Mouse (Mus musculus) midbrain, embryonic 15.5 days (tissue): ENCODE results near the gene Atf6. TPM values are rescaled to one million over a fixed set of nuclear protein-coding genes. Genes with fewer than 3 reads are reported as not detected.

Experiments used
- ATAC-seq: fragments of 200-750 bp; cut with Nextera tagmentation; replicated peaks from 2 replicates; pipeline ENCODE4 v1.8.0; 2017; ENCODE audit warnings: moderate TSS enrichment
- H3K27ac ChIP-seq: fragments of 300-500 bp; sonication (generic); 2 replicates; pipeline ENCODE4 v1.5.1; 2015; ENCODE audit warnings: mild to moderate bottlenecking, inconsistent platforms
- H3K27me3 ChIP-seq: fragments of 300-500 bp; sonication (generic); replicated peaks from 2 replicates; pipeline ENCODE4 v1.6.1; 2015; ENCODE audit warnings: inconsistent platforms
- H3K36me3 ChIP-seq: fragments of 300-500 bp; sonication (generic); replicated peaks from 2 replicates; pipeline ENCODE4 v1.6.1; 2015; ENCODE audit warnings: inconsistent platforms
- H3K4me1 ChIP-seq: fragments of 300-500 bp; sonication (generic); 2 replicates; pipeline ENCODE4 v1.6.1; 2015; ENCODE audit warnings: inconsistent platforms
- H3K4me2 ChIP-seq: fragments of 300-500 bp; sonication (generic); 2 replicates; pipeline ENCODE4 v1.6.1; 2015; ENCODE audit warnings: inconsistent platforms, mild to moderate bottlenecking, moderate library complexity
- H3K4me3 ChIP-seq: fragments of 300-500 bp; sonication (generic); 2 replicates; pipeline ENCODE4 v1.5.1; 2015; ENCODE audit warnings: mild to moderate bottlenecking, inconsistent platforms
- H3K9ac ChIP-seq: fragments of 300-500 bp; sonication (generic); 2 replicates; pipeline ENCODE4 v1.6.1; 2015; ENCODE audit warnings: mild to moderate bottlenecking, inconsistent platforms
- H3K9me3 ChIP-seq: fragments of 300-500 bp; sonication (generic); 2 replicates; pipeline ENCODE4 v1.6.1; 2016; ENCODE audit warnings: inconsistent platforms
- WGBS: fragments of 180-500 bp; shearing (Covaris S2); methylation state at CpG from one replicate; pipeline ENCODE4 v1.1.7; 2015; ENCODE audit warnings: mixed read lengths; 5-methylcytosine and 5-hydroxymethylcytosine counted together
- polyA plus RNA-seq: library from polyadenylated mRNA; unstranded; fragments of >200 nt; fragmentation: Nextera tagmentation; extraction: Ambion mirVana; gene quantifications from 2 replicates; pipeline ENCODE4 v1.2.1, GENCODE M21; 2015

Gene Atf6
- polyA plus RNA-seq, 1 experiment from 2014 or later = 8.3 TPM

- Histone ChIP-seq H3K4me1 (no peaks in the 10 kb centered on the region), H3K27ac (no peak overlapping the region), H3K9me3 (no peaks in the 10 kb centered on the region), H3K9ac (no peak overlapping the region), H3K4me2 (no peak overlapping the region), H3K4me3 (no peak overlapping the region), H3K27me3 (no peaks in the 10 kb centered on the region), H3K36me3 (no peaks in the 10 kb centered on the region)
- 67% methylated on average over 1 of the region's 1 CpGs for WGBS
- ATAC-seq = no peak
These were observed 93.1 kb downstream of the Atf6 start for GRCm38 (mm10) chr1:170774431-170774830.

DNA sequence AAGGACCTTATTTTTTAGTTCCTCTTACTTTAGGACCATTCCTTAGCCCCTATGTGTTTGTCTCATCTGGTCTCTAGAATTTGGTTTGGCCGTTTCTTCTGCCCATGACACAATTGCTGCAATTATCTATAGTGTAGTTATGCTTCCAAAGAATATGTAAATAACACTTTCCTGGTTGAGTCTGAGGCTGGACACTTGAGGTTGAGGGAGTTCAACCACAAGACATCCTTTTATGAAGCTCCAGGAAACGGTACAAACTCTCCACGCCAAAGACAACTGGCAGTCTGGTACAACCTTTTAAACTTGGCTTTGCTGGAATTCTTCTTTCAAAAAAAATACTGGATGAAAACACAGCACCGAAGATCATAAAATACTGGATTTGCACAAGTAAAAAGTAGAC is 94.1 kb downstream of the Atf6 start:
- no peak overlapping the region for H3K4me2 ChIP-seq
- H3K36me3 ChIP-seq = no peaks in the 10 kb centered on the region
- no peaks in the 10 kb centered on the region for H3K9me3 ChIP-seq
- no peak overlapping the region for H3K9ac ChIP-seq
- no peak for ATAC-seq
- H3K4me3 ChIP-seq = no peak overlapping the region
- WGBS = 89% methylated on average over 4 of the region's 4 CpGs
- H3K27me3 ChIP-seq = no peaks in the 10 kb centered on the region
- no peaks in the 10 kb centered on the region for H3K4me1 ChIP-seq
- no peak overlapping the region for H3K27ac ChIP-seq

- Histone ChIP-seq H3K9ac (no peak overlapping the region), H3K4me1 (no peaks in the 10 kb centered on the region), H3K36me3 (no peaks in the 10 kb centered on the region), H3K4me2 (no peak overlapping the region), H3K27ac (no peak overlapping the region), H3K4me3 (no peak overlapping the region), H3K27me3 (no peaks in the 10 kb centered on the region), H3K9me3 (no peaks in the 10 kb centered on the region)
- ATAC-seq = no peak
- WGBS = 76% methylated on average over 25 of the region's 25 CpGs
These were observed 96.1 kb downstream of the Atf6 start for GRCm38 (mm10) chr1:170771437-170772003.

DNA sequence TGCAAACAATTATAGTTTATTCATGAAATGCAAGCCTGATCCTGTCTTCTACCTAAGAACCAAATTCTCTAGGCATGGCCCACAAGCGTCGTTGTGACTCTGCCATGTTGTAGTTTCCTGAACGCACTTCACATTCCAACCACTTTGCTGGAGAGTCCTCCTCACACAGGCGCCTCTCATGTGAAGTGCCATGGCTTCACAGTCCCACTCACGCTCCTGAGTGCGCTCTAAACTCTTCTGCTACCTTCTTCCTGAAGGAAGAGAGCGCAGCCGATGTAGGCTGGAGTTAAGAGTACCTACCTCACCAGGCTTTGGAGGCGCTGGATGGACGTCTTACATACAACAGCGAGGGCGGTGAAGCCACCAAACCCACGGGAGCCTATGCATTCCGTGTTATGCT is 96.9 kb downstream of the Atf6 start:
- 91% methylated on average over 14 of the region's 14 CpGs for WGBS
- Histone ChIP-seq H3K9ac (no peak overlapping the region), H3K27me3 (no peaks in the 10 kb centered on the region), H3K4me1 (no peaks in the 10 kb centered on the region), H3K9me3 (no peaks in the 10 kb centered on the region), H3K4me3 (no peak overlapping the region), H3K36me3 (no peaks in the 10 kb centered on the region), H3K4me2 (no peak overlapping the region), H3K27ac (no peak overlapping the region)
- ATAC-seq = no peak

DNA sequence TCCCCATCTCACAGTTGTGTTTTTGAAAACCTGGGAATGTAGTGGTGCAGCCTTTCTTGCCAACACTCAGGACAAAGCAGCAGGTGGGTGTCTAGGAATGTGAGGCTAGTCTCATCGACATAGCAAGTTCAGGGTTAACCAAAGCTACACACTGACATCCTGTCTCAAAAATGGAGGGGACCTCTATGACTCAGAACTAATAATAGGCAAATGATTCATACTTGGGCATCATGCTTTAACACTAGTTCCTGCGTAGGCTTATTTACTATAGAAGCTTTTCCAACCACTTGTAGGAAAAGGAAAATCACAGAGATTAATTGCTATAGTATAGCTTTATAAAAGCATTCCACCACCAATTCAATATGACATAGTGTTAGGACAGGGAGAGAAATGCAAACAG is 100.6 kb downstream of the Atf6 start:
- no peaks in the 10 kb centered on the region for H3K27me3 ChIP-seq
- ATAC-seq = no peak
- H3K36me3 ChIP-seq = no peaks in the 10 kb centered on the region
- H3K9ac ChIP-seq = no peak overlapping the region
- 68% methylated on average over 2 of the region's 2 CpGs for WGBS
- no peaks in the 10 kb centered on the region for H3K4me1 ChIP-seq
- H3K4me3 ChIP-seq = no peak overlapping the region
- no peak overlapping the region for H3K4me2 ChIP-seq
- H3K27ac ChIP-seq = no peak overlapping the region
- no peaks in the 10 kb centered on the region for H3K9me3 ChIP-seq

GRCm38 (mm10) chr1:170764798-170765197 is 102.8 kb downstream of the Atf6 start:
- H3K4me1 ChIP-seq = no peaks in the 10 kb centered on the region
- no peak overlapping the region for H3K4me3 ChIP-seq
- no peaks in the 10 kb centered on the region for H3K27me3 ChIP-seq
- no peaks in the 10 kb centered on the region for H3K9me3 ChIP-seq
- H3K27ac ChIP-seq = no peak overlapping the region
- ATAC-seq = no peak
- no peak overlapping the region for H3K4me2 ChIP-seq
- H3K36me3 ChIP-seq = no peaks in the 10 kb centered on the region
- H3K9ac ChIP-seq = no peak overlapping the region
- WGBS = 90% methylated on average over 1 of the region's 1 CpGs

DNA sequence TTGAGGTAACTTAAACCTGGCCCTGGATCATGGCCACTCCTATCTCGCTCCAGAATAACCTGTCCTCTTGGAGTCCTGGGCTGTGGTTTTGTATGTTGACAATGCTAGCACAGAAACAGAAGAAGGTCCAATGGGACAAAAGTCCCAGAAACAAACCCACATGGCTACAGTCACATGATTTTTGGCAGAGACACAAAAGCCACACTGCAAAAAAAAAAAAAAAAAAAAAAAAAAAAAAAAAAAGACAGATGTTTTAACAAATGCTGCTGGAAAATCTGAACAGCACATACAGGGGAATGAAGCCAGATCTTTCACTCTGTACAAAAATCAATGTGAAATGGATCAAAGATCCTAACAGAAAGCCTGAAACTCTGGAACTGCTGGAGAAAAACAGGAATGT is 105.9 kb downstream of the Atf6 start:
- no peaks in the 10 kb centered on the region for H3K9me3 ChIP-seq
- H3K9ac ChIP-seq = no peak overlapping the region
- 100% methylated on average over 1 of the region's 1 CpGs for WGBS
- no peak overlapping the region for H3K4me3 ChIP-seq
- no peak overlapping the region for H3K27ac ChIP-seq
- ATAC-seq = no peak
- H3K36me3 ChIP-seq = no peaks in the 10 kb centered on the region
- no peak overlapping the region for H3K4me2 ChIP-seq
- H3K27me3 ChIP-seq = no peaks in the 10 kb centered on the region
- H3K4me1 ChIP-seq = no peaks in the 10 kb centered on the region

DNA sequence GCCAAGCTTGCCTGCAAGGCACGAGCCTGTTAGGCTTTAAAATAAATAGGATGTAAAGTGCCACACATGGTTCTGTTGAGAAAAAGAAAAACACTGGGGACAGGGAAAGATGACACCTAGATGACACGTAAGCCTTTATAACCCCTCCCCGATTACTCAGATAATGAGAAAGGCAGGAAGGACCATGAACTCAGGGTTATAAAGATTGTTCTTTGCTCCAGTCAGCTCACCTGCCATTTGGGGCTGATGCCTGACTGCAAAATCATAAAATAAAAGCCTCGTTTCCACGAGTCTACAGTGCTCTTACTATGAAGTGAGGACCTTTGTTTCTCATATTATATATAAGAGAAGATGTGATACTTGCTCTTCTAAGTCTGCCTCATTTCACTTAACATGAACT is 114.0 kb downstream of the Atf6 start:
- Histone ChIP-seq H3K27me3 (no peaks in the 10 kb centered on the region), H3K9ac (no peak overlapping the region), H3K9me3 (no peaks in the 10 kb centered on the region), H3K36me3 (no peaks in the 10 kb centered on the region), H3K4me2 (no peak overlapping the region), H3K27ac (no peak overlapping the region), H3K4me3 (no peak overlapping the region), H3K4me1 (no peaks in the 10 kb centered on the region)
- WGBS = 93% methylated on average over 5 of the region's 5 CpGs
- no peak for ATAC-seq

- Histone ChIP-seq H3K27me3 (no peaks in the 10 kb centered on the region), H3K36me3 (no peaks in the 10 kb centered on the region), H3K9ac (no peak overlapping the region), H3K27ac (no peak overlapping the region), H3K4me2 (no peak overlapping the region), H3K9me3 (no peaks in the 10 kb centered on the region), H3K4me3 (no peak overlapping the region), H3K4me1 (no peaks in the 10 kb centered on the region)
- no peak for ATAC-seq
- WGBS = 93% methylated on average over 7 of the region's 7 CpGs
These were observed 115.8 kb downstream of the Atf6 start for GRCm38 (mm10) chr1:170751797-170752196.

DNA sequence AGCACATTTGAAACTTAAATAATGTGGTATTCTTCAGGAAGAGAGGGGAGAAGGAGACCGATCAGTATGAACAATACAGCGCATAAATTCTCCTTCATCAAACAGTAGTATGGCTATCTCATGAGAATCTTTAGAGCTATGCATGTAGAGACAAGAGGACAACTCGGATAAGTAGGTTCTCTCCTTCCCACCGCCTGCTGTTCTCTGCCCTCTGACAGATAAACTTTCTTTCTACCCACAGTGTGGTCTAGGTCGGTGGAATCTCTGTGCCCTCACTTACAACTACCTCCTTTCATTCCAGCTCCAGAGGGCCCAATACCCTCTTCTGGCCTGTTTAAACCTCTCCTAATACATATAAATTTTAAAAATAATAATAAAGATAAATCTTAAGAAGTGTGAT is 121.0 kb downstream of the Atf6 start:
- WGBS = 90% methylated on average over 5 of the region's 5 CpGs
- H3K4me2 ChIP-seq = no peak overlapping the region
- no peaks in the 10 kb centered on the region for H3K9me3 ChIP-seq
- no peaks in the 10 kb centered on the region for H3K36me3 ChIP-seq
- no peak overlapping the region for H3K9ac ChIP-seq
- H3K27me3 ChIP-seq = no peaks in the 10 kb centered on the region
- H3K4me3 ChIP-seq = no peak overlapping the region
- no peak overlapping the region for H3K27ac ChIP-seq
- no peaks in the 10 kb centered on the region for H3K4me1 ChIP-seq
- ATAC-seq = no peak

DNA sequence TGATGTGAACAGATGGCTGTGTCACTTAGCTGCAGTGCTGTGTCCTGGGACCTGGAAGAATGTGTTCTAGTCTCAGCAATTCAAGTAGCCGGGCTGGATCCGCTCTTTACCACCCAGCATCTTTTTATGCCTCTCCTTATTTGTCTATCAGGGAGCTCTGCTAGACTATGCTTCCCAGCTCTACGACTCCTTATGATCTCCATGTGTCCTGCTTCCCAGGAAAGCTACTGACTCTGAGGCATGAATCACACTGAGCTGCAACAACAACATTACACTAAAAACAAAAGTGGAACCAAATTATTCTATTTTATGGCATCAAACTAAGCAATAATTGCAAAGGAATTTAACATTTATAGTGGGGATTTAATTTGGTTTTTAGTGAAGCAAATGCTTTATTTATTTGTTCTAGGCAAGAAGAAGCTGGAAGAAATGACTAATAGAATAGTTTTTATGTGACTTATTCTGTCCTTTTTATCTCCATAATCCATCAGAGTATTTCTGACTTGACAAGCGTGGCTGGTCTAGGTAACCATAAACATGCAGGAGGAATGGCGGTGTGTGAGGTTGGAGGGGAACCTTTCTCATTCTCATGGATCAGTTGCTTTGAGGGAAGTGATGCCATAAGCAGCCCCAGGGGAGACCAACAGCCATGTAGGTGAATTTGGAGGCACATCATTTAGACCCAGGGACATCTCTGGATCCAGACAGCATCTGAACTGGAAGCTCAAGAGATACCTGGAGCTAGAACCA is 125.9 kb downstream of the Atf6 start:
- Histone ChIP-seq H3K27me3 (no peaks in the 10 kb centered on the region), H3K36me3 (no peaks in the 10 kb centered on the region), H3K4me1 (no peaks in the 10 kb centered on the region), H3K27ac (no peak overlapping the region), H3K9ac (no peak overlapping the region), H3K4me3 (no peak overlapping the region), H3K9me3 (no peaks in the 10 kb centered on the region), H3K4me2 (no peak overlapping the region)
- WGBS = 81% methylated on average over 5 of the region's 5 CpGs
- no peak for ATAC-seq

GRCm38 (mm10) chr1:170734866-170735265 is 132.7 kb downstream of the Atf6 start:
- Histone ChIP-seq H3K4me1 (no peaks in the 10 kb centered on the region), H3K27me3 (no peaks in the 10 kb centered on the region), H3K36me3 (no peaks in the 10 kb centered on the region), H3K9me3 (no peaks in the 10 kb centered on the region), H3K27ac (no peak overlapping the region), H3K4me2 (no peak overlapping the region), H3K9ac (no peak overlapping the region), H3K4me3 (no peak overlapping the region)
- WGBS = 98% methylated on average over 3 of the region's 3 CpGs
- no peak for ATAC-seq

GRCm38 (mm10) chr1:170732596-170732890 is 135.0 kb downstream of the Atf6 start:
- no peaks in the 10 kb centered on the region for H3K36me3 ChIP-seq
- 95% methylated on average over 2 of the region's 2 CpGs for WGBS
- no peaks in the 10 kb centered on the region for H3K27me3 ChIP-seq
- no peaks in the 10 kb centered on the region for H3K9me3 ChIP-seq
- H3K27ac ChIP-seq = no peak overlapping the region
- ATAC-seq = no peak
- no peak overlapping the region for H3K4me3 ChIP-seq
- no peak overlapping the region for H3K4me2 ChIP-seq
- no peaks in the 10 kb centered on the region for H3K4me1 ChIP-seq
- no peak overlapping the region for H3K9ac ChIP-seq
